Mouse (Mus musculus) liver, embryonic 12.5 days (tissue): ENCODE results near the gene Zfp326. TPM values are rescaled to one million over a fixed set of nuclear protein-coding genes. Genes with fewer than 3 reads are reported as not detected.

Source experiments
- ATAC-seq: fragments of 200-750 bp; cut with Nextera tagmentation; 2 replicates; pipeline ENCODE4 v1.8.0; 2017; ENCODE audit warnings: moderate number of reproducible peaks, mild to moderate bottlenecking, moderate library complexity
- H3K27ac ChIP-seq: fragments of 300-500 bp; sonication (generic); 2 replicates; pipeline ENCODE4 v1.5.1; 2016; ENCODE audit warnings: mild to moderate bottlenecking
- H3K27me3 ChIP-seq: fragments of 300-500 bp; sonication (generic); replicated peaks from 2 replicates; pipeline ENCODE4 v1.6.1; 2016; ENCODE audit warnings: mild to moderate bottlenecking, moderate library complexity
- H3K36me3 ChIP-seq: fragments of 300-500 bp; sonication (generic); 2 replicates; pipeline ENCODE4 v1.6.1; 2016; ENCODE audit warnings: mild to moderate bottlenecking, moderate library complexity
- H3K4me1 ChIP-seq: fragments of 300-500 bp; sonication (generic); 2 replicates; pipeline ENCODE4 v1.6.1; 2016
- H3K4me2 ChIP-seq: fragments of 300-500 bp; sonication (generic); 2 replicates; pipeline ENCODE4 v1.6.1; 2016; ENCODE audit warnings: mild to moderate bottlenecking, moderate library complexity
- H3K4me3 ChIP-seq: fragments of 300-500 bp; sonication (generic); 2 replicates; pipeline ENCODE4 v1.5.1; 2016; ENCODE audit warnings: mild to moderate bottlenecking, moderate library complexity
- H3K9ac ChIP-seq: fragments of 300-500 bp; sonication (generic); 2 replicates; pipeline ENCODE4 v1.6.1; 2016; ENCODE audit warnings: mild to moderate bottlenecking, moderate library complexity
- H3K9me3 ChIP-seq: fragments of 300-500 bp; sonication (generic); replicated peaks from 2 replicates; pipeline ENCODE4 v1.6.1; 2016; ENCODE audit warnings: mild to moderate bottlenecking, moderate library complexity
- WGBS: fragments of 180-500 bp; shearing (Covaris S2); methylation state at CpG from one replicate; pipeline ENCODE4 v1.1.7; 2016; ENCODE audit not compliant: insufficient replicate concordance; 5-methylcytosine and 5-hydroxymethylcytosine counted together
- polyA plus RNA-seq: library from polyadenylated mRNA; unstranded; fragments of >200 nt; fragmentation: Nextera tagmentation; extraction: Ambion mirVana; gene quantifications from 2 replicates; pipeline ENCODE4 v1.2.1, GENCODE M21; 2016

Gene Zfp326
- 12.9 and 14.9 TPM in 2 replicates for polyA plus RNA-seq

- Histone ChIP-seq H3K4me2 (peak within 1 kb of the TSS; percentile 98), H3K36me3 (0 out of 2 replicates have a peak, but pooled peaks cover 4% of the 10 kb centered on the region), H3K4me3 (peak within 1 kb of the TSS; percentile 93), H3K9me3 (no peaks in the 10 kb centered on the region), H3K4me1 (peaks cover 53% of the 10 kb centered on the region), H3K27me3 (peaks cover 17% of the 10 kb centered on the region; the same call in 1 of the 2 replicates), H3K27ac (peak within 1 kb of the TSS; percentile 82), H3K9ac (peak within 1 kb of the TSS; percentile 97)
- under 1% methylated on average over 51 of the region's 83 CpGs for WGBS
- peak; percentile 93 for ATAC-seq
Measured at GRCm38 (mm10) chr5:105876068-105876924, at the start of gene Zfp326. Zfp326 (plus strand) TSS chr5:105876565.

DNA sequence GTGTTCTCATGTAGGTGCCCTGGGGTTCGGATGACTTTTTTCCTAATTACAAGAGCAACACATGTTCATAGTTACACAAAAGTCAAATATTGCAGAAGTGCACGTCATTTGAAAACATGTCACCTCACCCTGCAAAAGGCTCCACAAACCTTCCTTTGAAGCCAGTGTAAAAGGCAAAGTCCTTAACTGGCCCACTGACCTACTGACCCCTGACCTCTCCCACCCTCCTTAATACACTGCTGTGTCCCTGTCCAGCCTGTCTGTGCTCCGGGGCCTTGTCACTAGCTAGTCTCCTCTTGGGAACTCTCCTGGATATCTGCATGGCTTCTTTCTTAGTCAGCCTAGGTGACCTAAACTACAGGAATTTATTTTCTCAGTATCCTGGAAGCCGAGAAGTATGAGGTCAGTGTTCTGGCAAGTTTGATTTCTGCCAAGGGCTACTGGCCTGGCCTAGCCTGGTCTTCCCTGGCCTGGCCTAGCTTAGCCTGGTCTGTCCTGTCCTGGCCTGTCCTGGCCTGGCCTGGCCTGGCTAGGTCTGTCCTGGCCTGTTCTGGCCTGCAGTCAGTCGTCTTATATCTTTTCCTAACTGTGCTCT lies 49.4 kb upstream of the Zfp326 start:
- Histone ChIP-seq H3K27me3 (no peaks in the 10 kb centered on the region), H3K4me1 (peaks cover 42% of the 10 kb centered on the region), H3K9ac (no peak overlapping the region), H3K36me3 (no peaks in the 10 kb centered on the region), H3K9me3 (no peaks in the 10 kb centered on the region), H3K4me2 (no peak overlapping the region), H3K27ac (no peak overlapping the region), H3K4me3 (no peak overlapping the region)
- WGBS = 72% methylated on average over 5 of the region's 5 CpGs
- ATAC-seq = peak; percentile 43; the same call in 1 of the 2 replicates

DNA sequence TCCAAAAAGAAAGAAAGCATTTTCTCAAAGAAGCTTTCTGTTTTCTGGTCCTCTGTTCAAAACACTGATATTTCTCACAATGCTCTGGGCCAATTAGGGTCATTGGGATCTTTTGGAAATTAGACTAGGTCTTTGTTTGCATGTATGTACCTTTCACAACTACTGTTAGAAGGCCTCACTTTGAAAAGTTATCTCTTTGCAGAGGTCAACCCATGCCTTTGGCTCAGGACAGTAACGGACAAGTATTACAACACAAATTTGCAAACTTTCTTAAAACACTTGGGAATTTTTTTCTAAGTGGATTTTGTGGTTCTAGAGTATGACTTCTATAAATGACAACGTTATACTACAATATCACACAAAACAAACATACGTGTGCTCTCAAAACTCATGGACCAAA lies 48.3 kb upstream of the Zfp326 start:
- no peak overlapping the region for H3K4me3 ChIP-seq
- no peak overlapping the region for H3K4me2 ChIP-seq
- no peak overlapping the region for H3K27ac ChIP-seq
- H3K36me3 ChIP-seq = no peaks in the 10 kb centered on the region
- WGBS = 75% methylated on average over 3 of the region's 3 CpGs
- no peaks in the 10 kb centered on the region for H3K9me3 ChIP-seq
- peaks cover 41% of the 10 kb centered on the region for H3K4me1 ChIP-seq
- no peak for ATAC-seq
- no peaks in the 10 kb centered on the region for H3K27me3 ChIP-seq
- H3K9ac ChIP-seq = no peak overlapping the region

DNA sequence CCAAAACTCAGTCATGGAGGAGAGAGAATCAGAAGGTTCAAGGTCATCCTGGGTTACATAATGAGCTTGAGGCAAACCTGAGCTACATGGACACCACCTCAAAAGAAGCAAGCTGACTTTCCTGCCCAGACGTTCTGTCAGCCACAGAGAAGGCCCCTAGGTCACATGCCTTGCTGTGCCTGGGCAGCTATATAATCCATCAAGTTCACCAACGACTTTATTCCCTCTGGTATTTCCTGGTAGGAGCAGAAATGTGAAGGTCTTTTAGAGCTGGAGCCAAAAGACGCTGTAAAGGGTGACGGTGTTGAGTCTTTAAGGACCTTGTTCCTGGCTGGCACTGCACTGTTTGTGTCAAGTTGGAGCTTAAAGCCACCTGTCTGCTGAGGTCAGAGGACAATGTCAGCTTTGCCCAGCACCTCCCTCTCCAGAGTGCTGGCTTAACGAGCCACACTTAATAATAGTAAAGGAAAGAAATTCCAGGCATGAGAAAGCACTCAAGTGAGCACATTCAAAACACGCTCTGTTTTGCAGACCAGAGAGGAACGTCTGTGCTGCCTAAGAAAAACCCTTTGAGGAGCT lies 47.3 kb upstream of the Zfp326 start:
- H3K4me2 ChIP-seq = no peak overlapping the region
- no peaks in the 10 kb centered on the region for H3K27me3 ChIP-seq
- no peaks in the 10 kb centered on the region for H3K36me3 ChIP-seq
- 47% methylated on average over 7 of the region's 7 CpGs for WGBS
- H3K9me3 ChIP-seq = no peaks in the 10 kb centered on the region
- no peak overlapping the region for H3K27ac ChIP-seq
- no peak for ATAC-seq
- peaks cover 33% of the 10 kb centered on the region for H3K4me1 ChIP-seq
- no peak overlapping the region for H3K9ac ChIP-seq
- H3K4me3 ChIP-seq = no peak overlapping the region

DNA sequence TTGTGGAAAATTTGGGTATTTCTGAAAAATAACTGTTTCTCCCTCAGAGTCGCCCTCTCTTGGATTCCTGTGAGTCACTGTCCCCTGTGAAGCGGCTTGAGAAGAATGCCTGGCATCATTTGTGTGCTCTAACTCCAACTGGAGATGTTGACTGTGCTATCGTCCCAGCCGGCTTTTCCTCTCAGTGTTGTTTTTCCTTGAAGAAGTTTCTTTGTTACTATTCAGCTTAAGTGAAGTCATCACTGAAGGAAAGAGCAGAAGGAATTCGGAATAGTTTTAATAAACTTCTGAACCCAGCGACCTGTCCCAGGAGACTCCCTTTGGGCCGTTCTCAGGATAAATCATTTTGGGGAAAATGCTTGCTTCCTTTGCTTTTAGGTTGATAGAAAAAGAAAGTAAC lies 44.2 kb upstream of the Zfp326 start:
- 69% methylated on average over 7 of the region's 7 CpGs for WGBS

GRCm38 (mm10) chr5:105833923-105834322 lies 42.4 kb upstream of the Zfp326 start:
- Histone ChIP-seq H3K27ac (no peak overlapping the region), H3K36me3 (no peaks in the 10 kb centered on the region), H3K9me3 (no peaks in the 10 kb centered on the region), H3K9ac (no peak overlapping the region), H3K4me1 (peaks cover 17% of the 10 kb centered on the region), H3K27me3 (no peaks in the 10 kb centered on the region), H3K4me2 (no peak overlapping the region), H3K4me3 (no peak overlapping the region)
- WGBS = 47% methylated on average over 3 of the region's 3 CpGs
- ATAC-seq = no peak

More for the DNA sequence above, 44.2 kb upstream of the Zfp326 start:
- peaks cover 17% of the 10 kb centered on the region for H3K4me1 ChIP-seq
- no peak overlapping the region for H3K27ac ChIP-seq
- no peak overlapping the region for H3K4me2 ChIP-seq
- no peak overlapping the region for H3K4me3 ChIP-seq
- ATAC-seq = no peak
- H3K27me3 ChIP-seq = no peaks in the 10 kb centered on the region
- no peaks in the 10 kb centered on the region for H3K9me3 ChIP-seq
- H3K9ac ChIP-seq = no peak overlapping the region
- H3K36me3 ChIP-seq = no peaks in the 10 kb centered on the region

DNA sequence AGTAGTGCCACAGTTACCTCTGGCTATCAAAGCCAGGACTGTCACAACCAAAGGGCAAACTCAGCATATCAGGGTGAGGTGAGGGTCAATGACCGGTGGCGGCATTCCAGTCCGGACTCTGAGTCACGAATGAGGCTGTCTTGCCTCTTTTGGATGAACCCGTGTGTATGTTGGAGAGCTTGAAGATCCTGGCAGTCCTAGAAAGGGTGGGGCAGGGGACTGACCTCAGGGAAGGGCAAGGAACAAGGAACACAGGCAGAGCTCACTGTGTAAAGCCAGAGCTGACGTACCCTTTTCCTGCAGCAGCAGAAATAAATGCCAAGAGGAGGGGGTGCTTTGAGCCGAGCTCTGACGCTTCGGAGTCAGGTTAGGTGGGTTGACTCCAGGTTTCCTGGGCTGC lies 40.4 kb upstream of the Zfp326 start:
- no peaks in the 10 kb centered on the region for H3K27me3 ChIP-seq
- H3K9me3 ChIP-seq = no peaks in the 10 kb centered on the region
- no peak overlapping the region for H3K4me2 ChIP-seq
- 74% methylated on average over 9 of the region's 9 CpGs for WGBS
- peaks cover 19% of the 10 kb centered on the region for H3K4me1 ChIP-seq
- H3K27ac ChIP-seq = no peak overlapping the region
- no peaks in the 10 kb centered on the region for H3K36me3 ChIP-seq
- no peak overlapping the region for H3K4me3 ChIP-seq
- peak; percentile 13; the same call in 1 of the 2 replicates for ATAC-seq
- no peak overlapping the region for H3K9ac ChIP-seq

DNA sequence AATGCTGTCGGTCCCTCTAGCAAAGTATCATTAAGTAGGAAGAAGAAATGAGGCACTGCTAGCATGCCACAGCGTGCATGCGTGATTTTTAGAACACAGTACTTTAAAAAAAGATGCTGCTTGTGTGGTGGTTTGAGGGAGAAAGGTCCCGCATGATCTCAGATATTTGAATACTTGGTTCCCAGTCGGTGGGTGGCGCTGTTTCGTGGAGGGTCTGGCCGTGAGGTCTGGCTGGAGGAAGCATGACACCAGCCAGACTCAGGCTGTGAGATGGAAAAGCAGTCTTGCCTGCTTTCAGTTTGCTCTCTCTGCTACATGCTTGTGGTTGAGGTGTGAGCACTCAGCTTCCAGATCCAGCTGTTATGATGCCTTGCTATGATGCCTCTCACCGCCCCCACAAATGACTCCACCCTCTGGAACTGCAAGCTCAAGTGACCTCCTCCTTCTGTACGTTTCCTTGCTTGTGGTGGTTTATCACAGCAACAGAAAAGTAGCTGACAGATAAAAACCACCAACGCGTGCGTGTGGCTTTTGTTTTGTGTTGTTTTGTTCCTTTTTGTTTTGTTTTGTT lies 36.5 kb upstream of the Zfp326 start:
- Histone ChIP-seq H3K9me3 (no peaks in the 10 kb centered on the region), H3K4me3 (no peak overlapping the region), H3K4me1 (peaks cover 13% of the 10 kb centered on the region), H3K27me3 (no peaks in the 10 kb centered on the region), H3K27ac (no peak overlapping the region), H3K36me3 (no peaks in the 10 kb centered on the region), H3K9ac (no peak overlapping the region), H3K4me2 (no peak overlapping the region)
- 42% methylated on average over 13 of the region's 13 CpGs for WGBS
- no peak for ATAC-seq

- ATAC-seq = peak; percentile 47; the same call in 1 of the 2 replicates
- no peak overlapping the region for H3K4me2 ChIP-seq
- H3K36me3 ChIP-seq = no peaks in the 10 kb centered on the region
- H3K9ac ChIP-seq = no peak overlapping the region
- H3K4me3 ChIP-seq = no peak overlapping the region
- no peaks in the 10 kb centered on the region for H3K27me3 ChIP-seq
- 33% methylated on average over 10 of the region's 10 CpGs for WGBS
- peaks cover 6% of the 10 kb centered on the region for H3K4me1 ChIP-seq
- no peaks in the 10 kb centered on the region for H3K9me3 ChIP-seq
- H3K27ac ChIP-seq = no peak overlapping the region
Measured at GRCm38 (mm10) chr5:105844044-105844753, 32.2 kb upstream of the Zfp326 start.

DNA sequence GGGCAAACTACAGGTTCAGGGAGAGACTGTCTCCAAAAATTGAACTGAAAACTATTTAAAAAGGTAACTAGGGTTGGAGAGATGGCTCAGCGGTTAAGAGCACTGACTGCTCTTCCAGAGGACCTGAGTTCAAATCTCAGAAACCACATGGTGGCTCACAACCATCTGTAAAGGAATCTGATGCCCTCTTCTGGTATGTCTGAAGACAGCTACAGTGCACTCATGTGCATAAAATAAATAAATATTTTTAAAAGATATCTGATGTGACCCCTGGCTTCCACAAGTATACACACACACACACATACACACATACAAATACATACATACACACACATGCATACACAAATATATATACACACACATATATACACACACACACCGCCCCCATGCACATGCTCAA lies 31.3 kb upstream of the Zfp326 start:
- no peaks in the 10 kb centered on the region for H3K36me3 ChIP-seq
- no peak overlapping the region for H3K9ac ChIP-seq
- WGBS = 73% methylated on average over 2 of the region's 2 CpGs
- H3K4me1 ChIP-seq = peaks cover 8% of the 10 kb centered on the region
- no peaks in the 10 kb centered on the region for H3K9me3 ChIP-seq
- no peaks in the 10 kb centered on the region for H3K27me3 ChIP-seq
- H3K4me2 ChIP-seq = no peak overlapping the region
- ATAC-seq = no peak
- H3K4me3 ChIP-seq = no peak overlapping the region
- H3K27ac ChIP-seq = no peak overlapping the region

- Histone ChIP-seq H3K4me3 (no peak overlapping the region), H3K9me3 (no peaks in the 10 kb centered on the region), H3K9ac (no peak overlapping the region), H3K27me3 (no peaks in the 10 kb centered on the region), H3K4me2 (no peak overlapping the region), H3K27ac (no peak overlapping the region), H3K4me1 (peaks cover 5% of the 10 kb centered on the region; the same call in 1 of the 2 replicates), H3K36me3 (no peaks in the 10 kb centered on the region)
- no peak for ATAC-seq
- 74% methylated on average over 8 of the region's 8 CpGs for WGBS
Measured at GRCm38 (mm10) chr5:105847726-105848125, 28.6 kb upstream of the Zfp326 start.
